Mouse (Mus musculus): ENCODE data around the gene Sec14l5. TPM values are rescaled to one million over a fixed set of nuclear protein-coding genes. Genes with fewer than 3 reads are reported as not detected.
A peak's percentile ranks its signal among the peaks of the same experiment; 100 is the strongest.

Gene Sec14l5
- not detected for polyA plus RNA-seq (2017; shearing (Covaris generic))

DNA sequence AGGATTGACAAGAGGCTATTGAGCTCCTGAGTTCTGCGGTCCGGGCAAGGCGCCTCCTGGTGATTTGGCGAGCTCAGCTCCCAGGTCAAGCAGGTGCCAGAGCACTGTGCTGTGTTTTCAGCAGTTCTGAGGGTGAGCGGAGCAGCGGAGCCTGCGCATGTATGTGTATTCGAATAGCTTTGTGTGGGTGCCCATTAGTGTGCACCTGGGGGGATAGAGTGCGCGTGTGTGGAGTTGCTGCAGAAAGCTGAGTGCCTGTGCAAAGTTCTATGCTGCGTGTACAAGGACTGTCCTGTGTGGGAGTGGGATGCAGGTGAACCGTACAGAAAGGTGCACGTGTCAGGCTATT is at the start of gene Sec14l5:
TSS of gene Sec14l5 (plus strand) at position 73 of the 349 bp plus-strand sequence.
- no peak for ATAC-seq

DNA sequence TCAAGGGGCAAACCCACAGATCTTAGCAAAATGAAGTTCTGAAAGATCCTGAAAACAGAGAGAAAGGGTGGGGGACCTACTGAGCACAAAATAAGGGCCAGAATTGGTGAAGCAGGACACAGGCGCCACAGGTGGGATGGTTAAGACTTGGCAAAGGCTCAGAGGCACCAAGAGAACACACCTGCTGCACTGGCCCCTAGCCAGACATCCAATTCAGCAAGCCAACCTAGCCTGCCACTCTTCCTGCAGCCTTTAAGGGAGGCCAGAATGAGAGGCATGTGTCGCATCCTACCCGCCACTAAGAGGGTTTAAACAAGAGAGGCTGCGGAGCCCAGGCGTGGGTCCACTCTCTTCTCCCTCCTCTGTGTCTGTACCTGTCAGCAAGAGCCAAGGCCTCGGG is 45.9 kb upstream of the Sec14l5 start:
- ATAC-seq = no peak

GRCm38 (mm10) chr16:5109877-5110276 is 37.0 kb upstream of the Sec14l5 start:
- no peak for ATAC-seq

- no peak for ATAC-seq
These were observed 35.9 kb upstream of the Sec14l5 start for GRCm38 (mm10) chr16:5111021-5111420.

GRCm38 (mm10) chr16:5113002-5113550 is 33.8 kb upstream of the Sec14l5 start:
- ATAC-seq = no peak

DNA sequence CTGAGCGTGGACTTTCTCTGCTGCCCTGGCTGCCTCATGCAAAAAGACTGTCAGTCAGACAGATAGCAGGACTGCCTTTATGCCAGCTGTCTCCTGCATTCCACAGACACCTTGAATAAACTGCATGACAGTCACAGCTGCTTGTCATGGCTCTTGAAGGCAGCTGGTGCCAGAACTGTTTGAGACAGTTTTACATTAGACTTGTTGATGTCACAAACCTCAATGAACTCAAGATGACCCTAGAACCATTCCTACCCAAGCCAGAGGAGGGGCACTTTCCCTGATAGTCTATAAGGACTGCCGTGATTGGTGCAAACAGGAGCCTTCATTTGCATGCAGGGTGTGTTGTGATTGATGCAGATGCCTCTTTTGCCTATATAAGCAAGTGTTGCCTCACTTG is 33.3 kb upstream of the Sec14l5 start:
- ATAC-seq = no peak

GRCm38 (mm10) chr16:5119385-5119784 is 27.5 kb upstream of the Sec14l5 start:
- no peak for ATAC-seq

- no peak for ATAC-seq
These were observed 27.1 kb upstream of the Sec14l5 start for GRCm38 (mm10) chr16:5119845-5120244.

DNA sequence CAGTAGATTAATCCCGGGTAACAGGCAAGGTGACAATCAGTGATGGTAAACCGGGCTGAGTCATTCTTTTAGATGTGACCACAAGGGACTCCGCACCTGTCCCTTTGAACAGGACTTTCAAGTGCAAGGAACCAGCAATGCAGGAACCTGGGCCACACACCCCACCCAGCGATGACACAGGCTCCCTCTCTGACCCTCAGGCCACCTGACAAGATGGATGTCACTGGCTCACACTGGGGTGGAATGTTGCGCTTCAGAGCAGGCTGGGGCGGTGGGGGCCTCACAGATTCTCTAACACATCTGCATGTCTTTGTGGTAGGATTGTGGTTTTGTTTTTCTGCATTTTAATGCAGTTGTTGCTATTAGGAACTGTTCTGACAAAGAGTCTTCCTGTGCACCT is 23.4 kb upstream of the Sec14l5 start:
- no peak for ATAC-seq

- no peak for ATAC-seq
These were observed 16.7 kb upstream of the Sec14l5 start for GRCm38 (mm10) chr16:5130196-5130595.

GRCm38 (mm10) chr16:5130766-5131165 is 16.1 kb upstream of the Sec14l5 start:
- ATAC-seq = no peak

GRCm38 (mm10) chr16:5131251-5131922 is 15.5 kb upstream of the Sec14l5 start:
- no peak for ATAC-seq

GRCm38 (mm10) chr16:5132401-5132801 is 14.5 kb upstream of the Sec14l5 start, which contains the start of gene Ppl:
TSS of gene Ppl (minus strand) at chr16:5132421.
- no peak for ATAC-seq

- no peak for ATAC-seq
These were observed 12.1 kb upstream of the Sec14l5 start for GRCm38 (mm10) chr16:5134623-5135330.

- no peak for ATAC-seq
These were observed 11.2 kb upstream of the Sec14l5 start for GRCm38 (mm10) chr16:5135551-5136261.

DNA sequence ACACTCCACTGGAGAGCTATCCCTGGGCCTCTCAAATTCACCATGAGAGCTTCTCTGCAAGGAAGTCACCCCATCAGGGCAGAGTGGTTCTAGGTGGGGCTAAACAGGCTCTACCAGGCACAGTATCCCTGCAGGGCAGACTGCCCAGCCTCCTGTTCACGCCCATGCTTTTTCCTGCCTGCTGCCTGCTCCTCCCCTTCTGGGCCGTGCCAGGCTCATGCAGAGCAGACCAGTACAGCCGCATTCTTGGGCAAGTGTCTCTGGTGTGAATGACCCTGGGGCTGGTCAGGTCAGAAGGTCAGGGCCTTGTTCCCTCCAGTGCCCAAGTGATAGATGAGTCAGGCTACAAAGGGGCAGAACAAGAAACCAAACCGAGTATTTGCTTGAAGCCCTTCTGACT is 10.4 kb upstream of the Sec14l5 start:
- ATAC-seq = no peak

GRCm38 (mm10) chr16:5137006-5137540 is 9.8 kb upstream of the Sec14l5 start:
- no peak for ATAC-seq

- ATAC-seq = no peak
These were observed 7.2 kb upstream of the Sec14l5 start for GRCm38 (mm10) chr16:5139741-5140140.

DNA sequence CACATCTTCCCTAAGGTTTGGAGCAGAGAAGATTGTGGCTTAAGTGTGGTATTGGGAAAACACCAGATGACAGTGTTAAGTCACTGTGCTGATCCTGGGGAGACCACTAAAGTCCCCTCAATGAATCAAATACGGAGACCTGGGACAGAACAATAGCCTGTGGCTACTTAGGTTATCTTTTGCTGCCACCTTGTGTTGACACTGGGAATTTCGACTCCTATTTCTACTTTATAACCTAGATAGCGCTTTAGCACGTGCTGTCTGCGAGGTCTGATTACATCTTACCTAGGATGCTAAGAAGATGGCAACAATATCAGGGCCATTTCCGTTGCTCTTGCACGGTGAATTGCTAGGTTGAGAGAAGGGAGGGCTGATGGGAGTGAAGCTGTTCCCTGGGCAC is 1.3 kb upstream of the Sec14l5 start:
- ATAC-seq = peak; percentile 49

DNA sequence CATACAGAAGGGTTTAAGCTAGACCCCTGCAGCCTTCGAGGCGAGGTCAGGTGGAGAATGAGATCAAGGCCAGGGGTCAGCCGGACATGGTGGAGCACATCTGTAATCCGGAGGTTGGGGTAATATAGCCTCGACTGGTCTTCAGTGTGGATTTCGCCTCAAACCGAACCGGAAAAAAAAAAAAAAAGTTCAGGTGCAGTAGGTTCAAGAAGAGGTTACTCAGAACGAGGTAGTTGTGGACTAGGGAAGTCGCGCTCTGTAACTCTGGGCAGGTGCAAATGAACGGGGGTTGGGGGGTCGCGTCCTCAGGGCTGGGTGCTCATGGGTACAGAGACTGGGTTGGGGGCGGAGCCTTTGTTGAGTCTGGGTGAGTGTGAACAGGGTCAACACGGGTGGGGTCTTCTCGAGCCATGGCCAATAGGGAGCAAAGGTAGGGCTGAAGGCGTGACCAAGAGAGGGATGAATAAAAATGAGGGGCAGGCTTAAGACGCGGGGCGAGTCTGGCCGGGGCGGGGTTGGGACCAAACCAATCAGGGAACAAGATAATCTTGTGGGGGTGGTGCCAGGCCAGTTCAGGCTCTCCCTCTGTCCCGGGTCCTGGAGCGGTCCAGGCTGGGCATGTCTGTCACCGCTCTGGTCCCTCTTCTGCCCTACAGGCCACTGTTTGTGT is 407 bp upstream of the Sec14l5 start:
- ATAC-seq = no peak

DNA sequence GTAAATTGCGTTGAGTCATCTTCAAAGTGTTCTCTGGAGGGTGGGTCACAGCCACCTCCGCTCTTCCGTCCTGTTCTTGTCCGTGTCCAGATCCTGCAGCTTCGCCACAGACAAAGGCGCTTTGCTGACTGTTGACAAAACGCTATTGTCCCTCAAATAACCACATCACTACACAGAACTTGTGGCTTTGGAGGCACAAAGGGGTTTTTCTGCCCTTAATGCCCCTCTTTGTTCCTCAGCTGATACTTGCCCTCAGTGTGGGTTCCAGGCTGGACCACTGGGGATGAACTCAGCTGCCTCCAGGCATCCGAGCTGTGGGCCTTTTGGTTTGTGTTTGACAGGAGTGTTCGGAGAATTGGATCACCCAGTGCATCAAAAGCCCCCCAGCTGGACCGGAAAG is 3.6 kb downstream of the Sec14l5 start:
- no peak for ATAC-seq

DNA sequence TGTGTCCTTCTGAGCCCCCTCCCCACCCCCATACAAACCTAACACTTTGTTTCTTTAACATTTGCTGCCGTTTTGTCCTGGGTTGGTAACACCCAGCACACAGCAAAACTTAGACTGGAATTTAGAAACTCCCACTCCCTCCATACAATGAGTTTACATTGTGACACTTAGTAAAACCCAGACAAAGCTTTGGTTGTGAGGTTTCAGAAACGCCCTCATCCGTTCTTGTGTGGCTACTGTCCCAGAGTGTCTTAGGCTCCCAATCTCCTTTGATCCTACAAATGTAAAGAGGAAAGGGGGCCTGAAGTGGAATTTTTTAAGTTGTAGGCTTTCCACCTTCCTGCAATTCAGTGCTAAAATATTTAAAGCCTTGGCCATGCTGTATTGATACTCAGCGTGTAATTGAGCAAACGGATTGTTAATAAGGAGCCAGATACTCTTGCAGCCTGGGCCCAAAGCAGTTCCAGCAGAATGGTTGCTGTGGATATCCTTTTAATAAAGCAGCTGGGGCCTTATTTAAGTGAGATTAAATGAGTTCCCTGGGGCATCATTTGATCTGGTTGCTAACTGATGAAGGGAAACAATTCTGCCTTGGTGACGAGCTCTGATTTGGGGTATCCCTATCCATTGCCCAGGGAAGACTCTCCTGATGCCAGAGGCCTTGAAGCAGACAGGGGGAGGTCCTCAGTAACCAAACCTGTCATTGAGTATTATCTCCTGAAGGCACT is 6.6 kb downstream of the Sec14l5 start:
- ATAC-seq = no peak
